Mouse (Mus musculus) megakaryocyte, embryonic 14.5 days (primary cell): ENCODE measurements around the gene Cul7.

Experiments
- FLI1 ChIP-seq: IDR thresholded peaks from 2 replicates; pipeline ENCODE4 v1.6.1; 2012; ENCODE audit warnings: low read length, inconsistent platforms, mixed read lengths
- GATA1 ChIP-seq: IDR thresholded peaks from 3 replicates; pipeline ENCODE4 v1.6.1; 2012; ENCODE audit warnings: mixed read lengths, low read length, inconsistent platforms, borderline replicate concordance

GRCm38 (mm10) chr17:46618769-46619682 is 31.1 kb upstream of the Cul7 start:
- TF ChIP-seq GATA1: no peak
- TF ChIP-seq FLI1: no peak
